Mouse (Mus musculus) MEL (cell line): ENCODE data around the gene Dcdc2a.

Experiments used
- BHLHE40 ChIP-seq: IDR thresholded peaks from 2 replicates; pipeline ENCODE4 v1.6.1; 2012; ENCODE audit warnings: low read depth, mild to moderate bottlenecking, inconsistent platforms, low read length, improper control_type of control experiment, borderline replicate concordance
- CHD2 ChIP-seq: IDR thresholded peaks from 2 replicates; pipeline ENCODE4 v1.6.1; 2011; ENCODE audit warnings: low read length, improper control_type of control experiment
- CTCF ChIP-seq, 3 experiments: IDR thresholded peaks in 2 of 3; conservative IDR thresholded peaks in 1 of 3; 2 replicates each; pipeline ENCODE4 v1.5.1; 2011 to 2012; ENCODE audit warnings: low read length in 3 of 3, low read depth in 2 of 3, mild to moderate bottlenecking in 2 of 3, improper control_type of control experiment in 1 of 3, inconsistent platforms in 1 of 3, mixed read lengths in 1 of 3, moderate library complexity in 1 of 3; ENCODE audit not compliant: control insufficient read depth in 1 of 3, insufficient read depth in 1 of 3, poor library complexity in 1 of 3, severe bottlenecking in 1 of 3
- MYC ChIP-seq: IDR thresholded peaks from 2 replicates; pipeline ENCODE4 v1.6.1; 2011; ENCODE audit warnings: low read depth, mild to moderate bottlenecking, low read length, improper control_type of control experiment, moderate library complexity
- POLR2A ChIP-seq, 2 experiments: IDR thresholded peaks; 2 replicates each; pipeline ENCODE4 v1.6.1; 2011 to 2012; ENCODE audit warnings: low read length in 2 of 2, mild to moderate bottlenecking in 2 of 2, control low read depth in 1 of 2, improper control_type of control experiment in 1 of 2, low read depth in 1 of 2, moderate library complexity in 1 of 2; ENCODE audit not compliant: control insufficient read depth in 1 of 2, insufficient read depth in 1 of 2, poor library complexity in 1 of 2
- UBTF ChIP-seq: IDR thresholded peaks from 2 replicates; pipeline ENCODE4 v1.6.1; 2012; ENCODE audit warnings: low read depth, mild to moderate bottlenecking, inconsistent platforms, low read length, improper control_type of control experiment, moderate library complexity, borderline replicate concordance; ENCODE audit not compliant: insufficient read depth

DNA sequence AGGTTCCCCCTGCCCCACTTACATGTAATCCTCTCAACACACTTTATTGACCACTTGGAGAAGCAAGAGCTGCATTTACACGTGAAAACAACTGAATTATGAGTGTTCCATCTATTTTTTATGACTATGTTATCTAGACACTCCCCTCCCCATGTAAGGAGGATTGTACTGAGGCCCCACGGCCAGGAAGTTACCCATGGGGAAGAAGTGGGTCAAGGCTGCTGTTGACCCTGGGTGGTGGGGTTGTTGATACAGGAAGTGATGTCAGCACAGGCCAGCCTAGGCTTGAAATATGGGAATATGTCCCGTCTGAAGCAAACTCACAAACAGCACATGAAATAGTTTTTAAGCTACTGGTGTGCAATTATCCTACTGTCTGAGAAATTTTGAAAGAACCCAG, 144.1 kb downstream of the Dcdc2a start:
- TF ChIP-seq BHLHE40 (no peak), POLR2A (IDR thresholded peaks at IDR 0.05; ENCODE audit: control insufficient read depth in 1 of 2, insufficient read depth in 1 of 2, low read depth in 1 of 2, low read length in 2 of 2, poor library complexity in 1 of 2) (no peak), CTCF (IDR thresholded peaks at IDR 0.05 in 2 of 3, conservative IDR thresholded peaks at IDR 0.05 in 1 of 3; ENCODE audit: control insufficient read depth in 1 of 3, insufficient read depth in 1 of 3, low read depth in 2 of 3, low read length in 3 of 3, poor library complexity in 1 of 3, severe bottlenecking in 1 of 3) (no peak), CHD2 (no peak), MYC (no peak), UBTF (no peak)
